Mouse (Mus musculus) left cerebral cortex, adult 9 months (tissue): ENCODE measurements around the gene Mrpl21.

Experiments
- DNase-seq, 2 experiments: peaks; one replicate each; pipeline ENCODE4 v3.0.0; 2022; ENCODE audit warnings: low spot score in 2 of 2

The Mrpl21 gene

GRCm38 (mm10) chr19:3297775-3298174, 15.1 kb downstream of the Mrpl21 start:
- DNase-seq = no peak

DNA sequence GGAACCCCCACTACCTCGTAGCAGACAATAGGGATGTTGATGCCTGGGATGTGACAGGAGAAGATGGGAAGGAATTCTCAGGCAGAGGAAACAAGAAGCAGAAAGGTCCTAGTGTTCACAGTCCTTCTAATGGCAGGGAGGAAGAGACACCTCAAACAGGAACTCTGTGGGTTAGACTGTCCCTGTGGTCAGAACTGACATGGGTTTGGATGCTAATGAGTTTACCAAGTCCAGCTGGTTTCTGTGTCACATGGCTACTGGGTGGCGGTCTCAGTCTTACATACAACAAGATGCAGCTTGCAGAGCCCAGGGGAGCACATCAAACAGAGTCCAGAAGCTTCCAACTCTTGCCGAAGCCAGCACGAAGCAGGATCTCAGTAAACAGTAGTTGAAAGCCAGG, 21.3 kb downstream of the Mrpl21 start:
- DNase-seq = no peak

DNA sequence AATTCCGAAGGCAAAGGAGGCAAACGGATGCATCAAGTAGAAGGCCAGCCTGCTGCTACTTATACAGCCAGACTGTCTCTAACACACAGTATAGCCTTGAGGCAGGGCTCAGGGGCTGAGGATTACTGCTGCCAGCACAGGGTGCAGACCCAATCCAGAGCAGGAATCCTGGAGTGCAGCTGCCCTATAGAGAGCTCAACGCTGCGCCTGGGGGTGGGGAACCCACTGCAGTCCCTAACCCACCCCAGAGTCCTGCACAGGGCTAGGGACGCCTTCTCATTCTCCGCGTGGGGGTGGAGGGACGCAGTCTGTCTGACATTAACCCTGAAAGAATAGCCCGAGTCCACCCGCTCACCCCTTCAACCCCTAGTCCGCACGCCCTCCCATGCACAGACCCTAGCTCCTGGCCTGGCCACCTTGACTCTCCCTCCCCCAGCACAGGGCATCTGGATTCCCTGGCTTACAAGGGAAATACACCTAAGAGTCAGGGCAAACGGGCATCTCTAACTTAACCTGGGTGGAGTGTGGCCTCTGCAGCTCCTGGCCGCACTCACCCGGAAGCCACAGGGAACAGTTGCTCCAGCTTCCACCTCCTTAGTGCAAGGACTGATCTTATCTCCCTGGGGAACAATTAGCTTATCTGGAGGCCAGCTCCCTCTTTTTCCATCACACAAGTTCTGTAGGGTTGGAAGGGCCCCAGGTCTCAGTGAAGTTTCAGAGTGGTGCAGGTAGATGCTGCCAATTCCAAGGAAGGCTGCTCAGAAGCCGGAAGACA, 24.7 kb downstream of the Mrpl21 start:
- no peak for DNase-seq

GRCm38 (mm10) chr19:3319341-3319740, 36.6 kb downstream of the Mrpl21 start:
- DNase-seq = no peak

DNA sequence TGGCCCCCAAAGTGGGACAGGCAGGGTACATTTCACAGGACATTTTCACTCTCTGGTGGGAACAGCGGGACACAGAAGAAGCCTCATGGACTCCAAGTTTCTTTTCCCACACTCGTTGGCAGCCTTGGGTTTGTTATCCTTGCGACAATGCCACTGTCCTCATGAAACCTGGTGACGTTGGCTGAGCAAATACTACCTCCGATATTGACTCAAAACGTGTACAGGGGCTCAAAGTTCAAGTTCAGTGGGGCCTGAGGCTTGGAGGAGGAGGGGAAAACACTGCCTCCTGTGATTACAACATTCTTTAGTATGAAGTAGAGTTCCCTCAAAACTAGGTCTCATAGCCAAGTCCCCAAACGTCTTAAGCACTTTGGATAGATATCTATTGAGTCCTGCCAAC, 37.4 kb downstream of the Mrpl21 start:
- DNase-seq = no peak

GRCm38 (mm10) chr19:3320801-3321200, 38.1 kb downstream of the Mrpl21 start:
- no peak for DNase-seq

GRCm38 (mm10) chr19:3321617-3322016, 38.9 kb downstream of the Mrpl21 start:
- no peak for DNase-seq

GRCm38 (mm10) chr19:3322261-3322969, 39.7 kb downstream of the Mrpl21 start, which contains the start of gene Cpt1a:
Gene Cpt1a (plus strand): TSS chr19:3322334.
- DNase-seq = peak in 1 of 2 experiments; percentile 22

DNA sequence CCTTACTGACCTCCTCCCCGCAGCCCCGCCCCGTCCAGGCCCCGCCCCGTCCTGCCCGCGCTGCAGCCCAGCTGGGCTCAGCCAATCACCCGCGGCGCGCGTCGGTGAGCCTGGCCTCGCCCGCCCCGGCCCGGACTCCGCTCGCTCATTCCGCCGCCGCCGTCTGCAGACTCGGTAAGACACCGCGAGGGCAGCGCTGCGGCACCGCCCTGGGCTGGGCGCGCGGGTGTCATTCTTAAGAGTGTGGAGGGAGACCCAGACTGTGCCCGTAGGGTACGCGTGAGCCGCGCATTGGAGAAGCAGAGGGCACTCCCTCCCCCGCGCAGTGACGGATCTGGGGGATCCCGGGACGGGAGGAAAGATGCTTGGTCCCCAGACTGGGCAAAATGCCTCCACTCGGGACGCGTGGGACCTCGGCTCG, 40.5 kb downstream of the Mrpl21 start:
- peak in 1 of 2 experiments; percentile 39 for DNase-seq

- DNase-seq = peak in 1 of 2 experiments; percentile 17
Measured at GRCm38 (mm10) chr19:3323753-3324270, 41.1 kb downstream of the Mrpl21 start.

- DNase-seq = no peak
Measured at GRCm38 (mm10) chr19:3324271-3324811, 41.6 kb downstream of the Mrpl21 start.

GRCm38 (mm10) chr19:3324931-3325711, 42.4 kb downstream of the Mrpl21 start:
- peak in 1 of 2 experiments; percentile 69 for DNase-seq

DNA sequence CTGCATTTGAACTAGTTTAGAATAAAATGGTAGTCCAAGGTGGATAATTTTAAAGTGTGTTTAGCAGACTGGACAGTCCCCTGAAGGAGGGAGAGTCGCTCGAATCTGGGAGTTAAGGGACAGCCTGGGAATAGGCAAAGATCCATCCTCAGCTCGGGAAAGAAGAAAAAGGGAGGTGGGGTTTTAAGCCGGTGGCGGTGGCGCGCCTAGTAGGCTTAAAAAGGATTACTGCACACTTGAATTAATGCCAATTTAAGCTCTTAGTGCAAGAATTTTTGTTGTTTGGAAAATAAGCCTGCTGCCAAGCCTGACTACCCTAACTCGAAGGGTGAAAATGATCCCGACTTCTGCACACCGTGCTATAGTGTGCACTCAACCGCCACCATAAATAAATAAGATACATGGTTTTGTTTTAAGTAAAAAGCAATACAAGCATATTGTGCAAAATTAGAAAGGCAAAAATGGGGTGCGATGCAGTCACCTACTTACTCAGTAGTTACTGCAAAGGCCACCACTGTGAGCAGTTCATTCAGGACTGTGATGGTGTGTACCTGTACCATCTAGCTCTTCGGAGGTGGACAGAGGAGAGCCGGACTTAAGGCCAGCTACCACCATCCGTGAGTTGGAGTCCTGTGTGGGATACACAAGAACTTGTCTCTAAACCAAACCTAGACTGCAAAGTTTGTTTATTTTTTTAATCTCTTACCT, 43.2 kb downstream of the Mrpl21 start:
- no peak for DNase-seq

- no peak for DNase-seq
Measured at GRCm38 (mm10) chr19:3326479-3327047, 43.9 kb downstream of the Mrpl21 start.

- no peak for DNase-seq
Measured at GRCm38 (mm10) chr19:3333247-3333646, 50.5 kb downstream of the Mrpl21 start.

- DNase-seq = no peak
Measured at GRCm38 (mm10) chr19:3333694-3334515, 51.2 kb downstream of the Mrpl21 start.

DNA sequence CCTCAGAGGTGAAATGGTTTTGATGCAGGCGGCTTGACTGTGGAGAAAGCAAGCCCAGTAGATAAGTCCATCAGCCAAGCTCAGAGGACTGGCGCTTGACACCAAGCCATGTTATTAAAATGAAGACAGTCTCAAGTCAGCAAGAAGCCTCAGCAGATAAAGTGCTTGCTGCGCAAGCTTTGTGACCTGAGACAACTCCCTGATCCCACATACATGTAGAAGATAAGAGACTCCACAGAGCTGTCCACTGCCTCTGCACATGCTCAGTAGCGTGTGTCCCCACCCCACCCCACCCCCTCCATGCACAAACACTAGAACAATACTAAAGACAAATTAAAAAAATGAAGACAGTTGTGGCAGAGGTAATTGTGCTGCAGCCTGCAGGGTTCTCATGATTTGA, 51.8 kb downstream of the Mrpl21 start:
- no peak for DNase-seq

GRCm38 (mm10) chr19:3335917-3336316, 53.2 kb downstream of the Mrpl21 start:
- DNase-seq = no peak

DNA sequence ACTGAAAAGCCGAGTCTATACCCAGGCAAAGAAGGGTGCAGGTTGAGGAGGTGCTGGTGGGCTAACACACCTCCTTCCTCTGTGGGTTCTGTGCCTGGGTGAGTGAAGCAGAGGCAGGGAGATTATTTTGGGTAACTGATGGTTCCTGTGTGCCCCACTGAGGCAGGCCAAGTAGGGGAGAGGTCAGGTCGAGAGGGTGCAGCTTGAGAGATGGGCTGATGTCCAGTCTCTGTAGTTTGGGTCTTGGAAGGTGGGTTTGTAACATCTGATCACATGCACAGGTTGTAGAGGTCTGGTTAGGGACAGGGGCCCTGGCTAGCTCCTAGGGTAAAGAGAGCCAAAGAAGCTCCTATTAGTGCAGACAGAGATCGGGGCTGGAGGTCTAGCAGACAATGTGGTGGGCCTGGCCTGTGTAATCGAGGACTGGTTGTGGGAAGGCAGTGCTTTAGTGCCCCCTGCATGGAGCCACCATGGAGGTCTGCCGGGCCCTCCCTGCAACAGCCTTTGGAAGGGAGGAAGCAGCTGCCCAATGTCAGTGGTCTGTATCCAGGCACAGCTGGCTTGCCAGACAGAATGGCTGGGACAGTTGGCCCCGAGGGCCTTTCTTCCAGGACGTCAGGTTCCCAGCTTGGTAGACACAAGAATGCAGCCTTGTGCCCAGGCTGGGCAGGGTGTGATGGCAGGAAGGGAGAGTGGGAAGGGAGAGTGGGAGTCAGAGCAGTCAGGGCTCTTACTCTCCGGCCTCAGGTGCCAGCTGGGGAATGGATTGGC, 54.0 kb downstream of the Mrpl21 start:
- no peak for DNase-seq
